Comparison of ENCODE assay signal across 17 mouse cellular contexts in genomic region chr6:110554847-110555246, GRCm38 (mm10).
"Had no signal": no experiment of that assay in that cellular context is flagged by ENCODE, and none has a peak within 500 bp of the region (broad histone marks: within the 10 kb centered on the region; RNA-seq: fewer than 3 reads in every experiment).

No protein-coding gene starts in this region.

- DNase-seq: liver, postnatal 0 days; lung, adult 2 months; lung, postnatal 14 days; lung, postnatal 36 days; right cerebral cortex, postnatal 14 days; thymus, adult 18-20 months; thymus, postnatal 14 days; thymus, postnatal 36 days had no signal

- ATAC-seq: liver, postnatal 0 days; lung, postnatal 0 days; midbrain, embryonic 13.5 days; midbrain, embryonic 15.5 days had no signal

- H3K27ac ChIP-seq: lung, embryonic 15.5 days; macrophage; midbrain, embryonic 13.5 days; midbrain, embryonic 15.5 days; neural tube, embryonic 12.5 days; stomach, embryonic 15.5 days; stomach, postnatal 0 days had no signal

- H3K4me3 ChIP-seq: lung, embryonic 15.5 days; megakaryocyte, embryonic 14.5 days; midbrain, embryonic 13.5 days; midbrain, embryonic 15.5 days; neural tube, embryonic 12.5 days; stomach, embryonic 15.5 days had no signal
